Mouse (Mus musculus): ENCODE data around the gene Reg3b.

DNA sequence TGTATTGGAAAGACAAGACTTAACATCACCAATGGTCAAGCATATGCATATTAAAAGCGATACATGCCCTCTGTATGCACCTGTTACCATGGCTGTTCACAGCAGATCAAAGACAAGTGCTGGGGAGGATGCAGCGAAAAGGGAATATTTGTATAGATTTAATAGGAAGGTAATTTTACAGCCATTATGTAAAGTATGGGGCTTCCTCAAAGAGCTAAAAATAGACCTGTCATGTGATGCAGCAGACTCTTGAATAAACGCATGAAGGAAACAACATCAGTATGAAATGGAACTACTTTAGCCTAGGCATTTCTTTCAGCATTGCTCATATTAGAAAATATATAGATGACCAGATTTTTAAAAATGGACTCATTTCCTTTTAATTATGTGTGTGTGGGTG is 15.2 kb downstream of the Reg3b start:
- TF ChIP-seq CTCF (IDR thresholded peaks at IDR 0.05; ENCODE audit: low read depth, low read length) (no peak), POLR2A (IDR thresholded peaks at IDR 0.05; ENCODE audit: extremely low read depth, insufficient read depth, low read length) (no peak)

All from liver, adult 2 months (tissue).